Mouse (Mus musculus): Measurements from ENCODE around the gene Sclt1. TPM values are rescaled to one million over a fixed set of nuclear protein-coding genes. Genes with fewer than 3 reads are reported as not detected.

Gene Sclt1
- total RNA-seq, 2 experiments from 2014 or later, result 5.7 to 8.8 TPM

GRCm38 (mm10) chr3:41586330-41586729, 156.0 kb downstream of the Sclt1 start:
- DNase-seq, result no peak

DNA sequence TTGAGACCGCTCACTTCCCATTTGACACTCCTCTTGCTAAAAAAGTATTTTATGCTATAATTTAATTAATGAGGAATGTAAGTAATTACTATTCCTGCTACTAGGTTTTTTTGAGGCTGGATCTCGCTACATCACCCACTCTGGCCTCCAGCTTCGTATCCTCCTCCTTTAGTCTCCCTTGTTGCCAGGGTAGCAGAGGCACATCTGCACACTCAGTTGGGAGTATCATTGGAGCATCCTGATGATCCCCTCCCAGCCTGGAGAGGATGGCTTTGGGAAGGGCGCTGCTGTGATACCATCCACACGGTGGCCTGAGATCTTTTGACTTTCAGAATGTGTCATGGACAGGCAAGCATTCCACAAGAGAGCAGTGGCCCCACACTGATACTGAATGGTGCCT, 156.8 kb downstream of the Sclt1 start:
- no peak for DNase-seq

DNA sequence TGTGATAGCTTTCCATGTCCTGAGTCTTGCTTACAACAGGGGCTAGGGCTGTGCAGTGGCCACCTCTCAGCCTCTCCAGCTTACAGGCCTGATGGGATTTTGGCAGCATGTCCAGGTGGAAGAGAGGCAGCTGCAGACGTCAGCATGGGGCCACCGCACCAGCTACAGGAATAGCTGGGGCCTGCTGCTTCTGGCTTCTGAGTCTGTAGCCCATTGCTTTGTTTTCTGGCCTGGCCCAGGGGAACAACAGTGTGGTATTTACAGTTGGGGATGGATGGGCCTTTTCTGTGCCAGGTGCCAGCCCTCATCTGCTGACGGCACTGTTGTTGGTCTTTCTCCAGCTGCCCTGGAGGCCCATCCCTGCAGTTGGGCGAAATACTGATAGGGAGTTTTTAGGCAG, 158.7 kb downstream of the Sclt1 start:
- DNase-seq, result no peak

GRCm38 (mm10) chr3:41583092-41583491, 159.2 kb downstream of the Sclt1 start:
- no peak for DNase-seq

DNA sequence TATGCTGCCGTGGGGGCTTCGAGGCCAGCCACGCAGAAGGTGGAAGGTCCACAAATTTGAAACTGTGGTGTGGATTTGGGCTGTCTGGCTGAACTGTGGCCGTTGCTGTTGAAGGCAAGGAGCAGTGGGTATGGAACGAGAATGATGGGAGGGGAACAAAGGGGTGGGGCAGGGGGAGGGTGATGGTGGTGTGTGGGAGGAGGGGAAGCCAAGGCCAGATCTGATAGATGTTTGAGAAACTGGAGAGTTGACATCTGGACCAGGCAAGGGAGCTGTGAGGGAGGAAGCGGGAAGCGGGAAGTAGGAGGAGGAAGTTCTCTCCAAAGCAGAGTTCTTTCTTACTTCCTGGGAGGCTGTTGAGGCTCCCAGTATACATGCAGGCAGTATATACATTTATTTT, 160.1 kb downstream of the Sclt1 start:
- no peak for DNase-seq

GRCm38 (mm10) chr3:41581436-41581835, 160.9 kb downstream of the Sclt1 start:
- no peak for DNase-seq

DNA sequence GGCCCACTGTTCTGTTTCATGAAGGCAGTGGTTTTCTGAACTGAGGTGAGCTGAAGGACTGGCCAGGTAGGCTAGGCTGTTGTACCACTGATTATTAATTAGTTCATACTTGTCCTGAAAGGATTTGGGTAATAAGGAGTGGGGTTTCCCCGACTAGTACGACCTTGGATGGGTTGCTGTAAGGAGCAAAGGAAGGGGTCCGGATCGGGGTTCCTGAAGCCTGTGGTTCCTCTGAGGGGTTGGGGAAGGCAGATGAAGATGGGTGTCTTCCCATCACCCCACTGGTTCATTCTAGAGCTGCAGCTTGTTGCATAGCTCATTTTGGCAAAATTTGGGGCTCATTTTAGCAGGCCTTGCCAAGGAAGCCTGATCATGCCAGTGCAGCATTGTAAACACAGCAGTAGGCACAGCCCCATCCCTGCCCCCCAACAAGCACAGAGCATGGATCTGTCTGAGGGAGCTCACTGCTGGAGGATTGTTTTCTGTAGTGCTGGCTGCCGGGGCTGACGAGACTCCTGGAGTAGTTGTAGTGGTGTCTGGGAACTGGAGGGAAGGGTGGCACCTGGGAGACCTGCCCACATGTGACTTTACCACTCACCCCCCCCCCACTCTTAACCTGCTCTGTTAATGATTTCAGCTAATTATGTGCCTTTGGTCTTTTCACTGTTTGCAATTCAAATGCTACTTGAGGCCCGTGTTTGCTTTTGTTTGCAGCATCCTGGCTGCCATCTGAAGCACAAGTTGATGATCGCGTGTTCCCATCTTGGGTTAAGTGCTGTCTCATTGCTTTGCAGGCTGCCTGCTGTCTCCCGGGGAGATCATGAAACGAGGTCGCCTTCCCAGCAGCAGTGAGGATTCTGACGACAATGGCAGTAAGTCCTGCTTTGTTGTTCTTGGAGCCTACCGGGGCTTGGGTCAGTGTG, 161.7 kb downstream of the Sclt1 start:
- no peak for DNase-seq

- DNase-seq, result no peak
These were observed 162.4 kb downstream of the Sclt1 start for GRCm38 (mm10) chr3:41579873-41580272.

- DNase-seq, result no peak
These were observed 165.1 kb downstream of the Sclt1 start for GRCm38 (mm10) chr3:41577240-41577639.

Other genes starting within 250 kb of the Sclt1 start
- 10 to 100 TPM; 26.0 to 31.1 TPM for gene Jade1, start 186.8 kb downstream of the Sclt1 start, total RNA-seq (2021)
- 1 to 10 TPM; 3.4 to 3.5 TPM for gene D3Ertd751e, start 97 bp upstream of the Sclt1 start, total RNA-seq (2021)